Mouse (Mus musculus) kidney, postnatal 10 days (tissue): ENCODE results near the gene Tpst1.
"Not testable (repeated sequence)": the region's sequence is repeated elsewhere in the genome, so short reads cannot be mapped to it uniquely, and the experiment has no call there.

Experiments
- DNase-seq: peaks from one replicate; pipeline ENCODE4 v3.0.0; 2021; ENCODE audit warnings: mixed read lengths

The Tpst1 gene

GRCm38 (mm10) chr5:130073026-130073425 is at the start of gene Tpst1:
Tpst1 (plus strand) TSS chr5:130073326.
- DNase-seq, result no peak

GRCm38 (mm10) chr5:130023767-130024539 is 49.2 kb upstream of the Tpst1 start:
- DNase-seq, result peak; percentile 93

- peak; percentile 73 for DNase-seq
Measured at GRCm38 (mm10) chr5:130027134-130027533, 46.0 kb upstream of the Tpst1 start.

GRCm38 (mm10) chr5:130027696-130028095 is 45.4 kb upstream of the Tpst1 start:
- no peak for DNase-seq

DNA sequence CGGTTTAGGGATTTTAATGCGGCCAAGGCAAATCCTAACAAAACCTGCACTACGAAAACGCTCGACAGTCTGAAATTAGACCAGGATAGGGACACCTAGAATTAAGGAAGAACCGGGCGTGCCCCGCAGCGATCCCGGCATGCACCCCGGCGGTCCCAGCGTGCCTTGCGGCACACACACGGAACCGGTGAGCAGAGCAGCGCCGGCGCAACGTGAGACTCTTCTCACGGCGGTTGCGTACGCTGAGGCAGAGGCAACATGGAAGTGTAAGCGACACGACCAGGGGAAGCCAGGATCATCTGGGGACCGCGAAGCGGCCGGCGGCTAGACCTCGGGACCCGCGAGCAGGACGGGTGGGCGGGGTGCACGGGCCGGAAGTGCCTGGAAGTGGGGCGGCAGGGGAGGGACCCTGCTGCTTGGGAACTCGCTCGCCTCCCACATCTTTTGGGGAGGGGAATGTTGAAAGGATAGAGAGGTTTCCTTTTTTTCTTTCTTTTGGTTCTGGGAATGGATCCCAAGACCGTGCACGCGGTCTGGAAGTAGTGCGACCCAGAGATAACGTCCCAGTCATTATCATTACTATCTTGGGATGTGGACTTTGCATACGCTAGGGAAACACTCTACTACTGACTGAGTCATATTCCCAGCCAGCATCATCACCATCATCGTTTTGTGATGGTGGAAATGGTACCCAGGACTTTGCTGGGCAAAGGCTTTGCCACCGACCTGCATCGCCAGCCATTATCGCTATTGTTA is 43.8 kb upstream of the Tpst1 start, which contains the start of the genes Asl and Crcp:
Gene Asl, minus strand, starts transcription at position 106 of the 756 bp plus-strand sequence.
Gene Crcp, plus strand, starts transcription at position 149 of the 756 bp plus-strand sequence.
- peak; percentile 89 for DNase-seq

- DNase-seq, result no peak
Measured at GRCm38 (mm10) chr5:130031410-130032390, 41.4 kb upstream of the Tpst1 start.

DNA sequence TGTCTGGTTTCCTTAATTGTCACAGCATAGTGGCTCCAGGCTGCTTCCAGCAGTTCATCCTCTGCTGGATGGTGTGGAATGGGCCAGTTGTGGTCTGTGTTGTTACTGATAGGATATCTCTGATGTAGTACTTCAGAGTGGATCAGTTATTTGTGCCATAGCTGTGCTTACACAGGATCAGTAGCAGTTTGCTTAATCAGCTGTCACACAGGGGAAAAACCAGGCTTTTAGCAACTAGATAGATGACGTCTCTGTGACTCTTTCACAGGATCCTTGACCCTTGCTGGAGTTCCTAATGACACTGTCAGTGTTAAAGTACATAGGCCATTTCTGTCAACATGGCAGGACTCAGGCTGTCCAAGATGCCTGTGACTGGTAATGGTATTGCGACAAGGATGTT is 39.3 kb upstream of the Tpst1 start:
- no peak for DNase-seq

GRCm38 (mm10) chr5:130036300-130036699 is 36.8 kb upstream of the Tpst1 start:
- DNase-seq, result not testable (repeated sequence)

GRCm38 (mm10) chr5:130037752-130038455 is 35.2 kb upstream of the Tpst1 start:
- DNase-seq, result peak; percentile 81

DNA sequence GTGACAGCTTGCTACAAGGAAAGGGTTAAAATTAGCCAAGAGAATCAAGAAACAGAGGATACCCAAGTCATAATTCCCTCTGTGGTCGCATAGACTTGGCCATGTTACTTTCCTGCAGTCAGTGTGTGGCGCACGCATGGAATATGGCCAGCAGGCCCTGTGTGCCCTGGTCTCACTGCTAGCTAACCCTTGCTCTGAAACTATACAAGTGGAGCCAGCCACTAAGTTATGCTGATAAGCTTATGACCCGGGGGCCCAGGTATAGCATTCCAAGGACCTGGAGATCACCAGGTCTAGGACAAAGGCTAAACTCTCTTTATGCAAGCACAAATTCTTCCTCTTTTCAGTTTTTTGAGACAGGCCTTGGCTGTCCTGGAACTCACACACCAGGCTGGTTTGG is 32.3 kb upstream of the Tpst1 start:
- DNase-seq, result no peak

- DNase-seq, result no peak
Measured at GRCm38 (mm10) chr5:130041262-130041661, 31.9 kb upstream of the Tpst1 start.

- DNase-seq, result no peak
Measured at GRCm38 (mm10) chr5:130043741-130044140, 29.4 kb upstream of the Tpst1 start.

DNA sequence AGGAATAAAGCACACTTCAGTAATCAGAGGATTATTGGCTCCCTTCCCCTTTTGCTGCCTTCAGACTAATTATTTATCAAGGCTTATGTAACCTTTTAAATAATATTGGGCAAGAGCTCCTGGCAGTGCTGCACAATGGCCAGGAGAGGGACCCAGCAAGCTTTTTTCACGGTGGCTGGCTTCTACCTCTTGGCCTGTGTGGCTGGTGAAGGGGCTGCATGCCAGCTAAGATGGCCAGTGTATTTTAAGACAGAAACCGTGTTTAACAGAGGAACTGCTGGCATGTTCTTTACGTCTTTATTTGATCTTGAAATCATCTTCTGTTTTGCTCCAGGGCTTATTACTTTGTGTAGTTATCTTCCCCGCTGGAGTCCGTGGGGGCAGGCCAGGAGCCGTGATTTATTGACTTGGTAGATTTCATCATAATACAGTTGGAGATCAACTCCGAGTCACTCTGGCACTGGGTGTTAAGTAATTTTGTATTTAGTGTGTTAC is 28.9 kb upstream of the Tpst1 start:
- peak; percentile 66 for DNase-seq

- DNase-seq, result no peak
Measured at GRCm38 (mm10) chr5:130046100-130046499, 27.0 kb upstream of the Tpst1 start.

- no peak for DNase-seq
Measured at GRCm38 (mm10) chr5:130046589-130046988, 26.5 kb upstream of the Tpst1 start.

- DNase-seq, result no peak
Measured at GRCm38 (mm10) chr5:130047013-130047412, 26.1 kb upstream of the Tpst1 start.

DNA sequence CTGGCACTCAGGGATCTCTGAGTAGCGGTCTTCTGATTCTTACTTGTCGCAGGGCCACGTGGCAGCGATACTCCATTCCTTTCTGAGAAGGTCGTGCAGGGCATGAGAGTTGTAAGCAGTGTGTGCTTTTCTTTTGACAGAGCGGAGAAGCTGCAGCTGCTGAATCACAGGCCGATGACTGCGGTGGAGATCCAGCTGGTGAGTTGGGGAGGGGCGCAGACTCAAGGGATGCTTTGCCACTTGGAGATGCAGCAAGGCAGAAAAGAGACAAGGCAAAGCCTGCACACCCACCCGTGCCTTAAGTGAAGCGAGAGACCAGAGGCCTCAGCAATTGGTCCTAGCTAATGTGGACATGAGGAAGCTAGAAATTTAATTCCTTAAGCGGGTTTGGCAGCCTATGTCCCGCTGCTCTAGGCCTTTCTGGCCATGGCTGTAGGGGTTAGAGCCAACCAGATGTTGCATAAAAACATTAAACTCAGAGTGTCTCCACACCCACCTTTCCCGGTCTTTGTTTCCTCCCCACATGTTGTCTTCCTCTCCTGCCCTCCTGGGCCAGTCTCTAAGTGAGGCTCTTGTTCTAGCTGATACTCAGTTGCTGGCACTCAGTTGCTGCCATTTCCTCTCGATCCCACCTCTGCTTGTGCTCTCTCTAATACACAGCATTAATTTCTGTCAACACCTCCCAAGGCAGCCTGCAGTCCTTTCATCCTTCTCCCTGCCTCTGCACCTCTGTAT is 24.2 kb upstream of the Tpst1 start:
- peak; percentile 76 for DNase-seq

DNA sequence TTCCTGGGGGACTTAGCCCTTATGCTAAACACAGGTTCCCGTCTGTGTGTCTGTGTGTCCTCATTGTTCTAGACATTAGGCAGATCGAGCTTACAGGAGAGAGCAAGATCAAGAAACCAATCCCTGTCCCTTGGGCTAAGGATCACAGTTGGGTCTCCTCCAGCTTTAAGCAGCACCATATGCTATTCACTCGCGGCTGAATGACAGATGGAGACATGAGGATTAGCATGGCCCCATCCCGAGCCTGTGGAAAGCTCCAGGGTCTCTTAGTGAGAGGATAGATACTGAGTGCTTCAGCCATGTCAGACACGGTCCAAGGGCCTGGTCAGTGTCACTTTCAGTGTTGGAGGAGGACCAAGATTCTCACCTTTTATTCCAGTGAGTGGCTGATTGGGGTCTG is 22.7 kb upstream of the Tpst1 start:
- DNase-seq, result no peak

- no peak for DNase-seq
Measured at GRCm38 (mm10) chr5:130051073-130051860, 21.9 kb upstream of the Tpst1 start.

DNA sequence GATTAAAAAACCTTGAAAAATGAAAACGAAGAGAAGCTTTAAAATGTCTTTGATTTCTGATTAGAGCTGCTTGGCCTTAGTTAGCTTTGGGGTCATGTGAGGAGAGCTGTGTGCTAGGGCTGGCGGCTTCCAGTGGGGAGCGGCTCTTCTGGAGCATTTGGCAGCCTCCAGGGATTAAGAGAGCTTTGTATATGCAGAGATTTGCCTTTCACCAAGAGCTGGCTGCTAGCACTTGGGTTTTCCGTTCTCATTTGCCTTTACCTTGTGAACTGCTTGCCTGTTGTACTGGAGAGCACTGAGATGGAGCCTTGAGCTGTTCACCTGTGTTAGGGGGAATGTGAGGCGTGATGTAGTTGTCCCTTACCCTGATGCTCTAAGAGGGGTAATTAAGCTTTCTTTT is 20.6 kb upstream of the Tpst1 start:
- no peak for DNase-seq
